Mouse (Mus musculus): Measurements from ENCODE around the gene Gm21954. TPM values are rescaled to one million over a fixed set of nuclear protein-coding genes. Genes with fewer than 3 reads are reported as not detected.

The Gm21954 gene
- total and polyA plus RNA-seq, 3 experiments: not detected

- Histone ChIP-seq H3K36me3 (replicated peaks in 1 of 2; ENCODE audit: control insufficient read depth in 1 of 2, insufficient read depth in 1 of 2, low read length in 1 of 2) (no peaks in the 10 kb centered on the region), H3K79me2 (replicated peaks; ENCODE audit: control insufficient read depth, extremely low read depth, insufficient read depth, poor library complexity, severe bottlenecking) (no peaks in the 10 kb centered on the region), H3K4me3 (replicated peaks in 1 of 3; ENCODE audit: low read depth in 2 of 3, low read length in 2 of 3, poor library complexity in 1 of 3) (no peak overlapping the region), H3K27me3 (replicated peaks) (no peaks in the 10 kb centered on the region), H3K9me3 (replicated peaks; ENCODE audit: low read length) (peaks cover 78% of the 10 kb centered on the region), H3K9ac (ENCODE audit: insufficient read depth, low read depth) (no peak overlapping the region), H3K4me2 (ENCODE audit: insufficient read depth, low read depth, poor library complexity, severe bottlenecking) (no peak overlapping the region), H3K4me1 (ENCODE audit: control insufficient read depth in 1 of 2, insufficient read depth in 2 of 2) (no peaks in the 10 kb centered on the region), H3K27ac (ENCODE audit: insufficient read depth, low read depth) (no peak overlapping the region)
- DNase-seq (ENCODE audit: extremely low read depth): no peak
- dilution Hi-C loops (cut with MboI; ENCODE audit: extremely low pct_ligation_motif_present, extremely low pct_unique_long_range_greater_than_20kb, low sequenced_read_pairs) (no loop called here), in situ Hi-C loops (cut with MboI; ENCODE audit: low pct_ligation_motif_present, low pct_unique_long_range_greater_than_20kb, low sequenced_read_pairs) (no loop called here)
- TF ChIP-seq CHD2 (IDR thresholded peaks at IDR 0.05; ENCODE audit: low read length): no peak
- TF ChIP-seq NELFE (IDR thresholded peaks at IDR 0.05; ENCODE audit: low read depth, low read length): no peak
- TF ChIP-seq MAFK (IDR thresholded peaks at IDR 0.05; ENCODE audit: insufficient replicate concordance, low read length): no peak
- TF ChIP-seq ZC3H11A (IDR thresholded peaks at IDR 0.05; ENCODE audit: low read depth, low read length): no peak
- TF ChIP-seq POLR2A (IDR thresholded peaks at IDR 0.05; ENCODE audit: low read depth, low read length): no peak
- no peak for TF ChIP-seq SMC3 (IDR thresholded peaks at IDR 0.05; ENCODE audit: low read depth, low read length)
- TF ChIP-seq GABPA (IDR thresholded peaks at IDR 0.05; ENCODE audit: insufficient replicate concordance, low read depth, low read length): no peak
- TF ChIP-seq IRF4 (IDR thresholded peaks at IDR 0.05; ENCODE audit: low read depth, low read length): no peak
- no peak for TF ChIP-seq RAD21 (IDR thresholded peaks at IDR 0.05; ENCODE audit: low read depth, low read length)
- no peak for TF ChIP-seq MXI1 (IDR thresholded peaks at IDR 0.05; ENCODE audit: low read depth, low read length)
- TF ChIP-seq MEF2A (IDR thresholded peaks at IDR 0.05; ENCODE audit: borderline replicate concordance, low read depth, low read length): no peak
- no peak for TF ChIP-seq BHLHE40 (IDR thresholded peaks at IDR 0.05; ENCODE audit: low read depth, low read length)
- TF ChIP-seq KAT2A (IDR thresholded peaks at IDR 0.05; ENCODE audit: insufficient replicate concordance, low read length): no peak
- TF ChIP-seq ELF1 (IDR thresholded peaks at IDR 0.05; ENCODE audit: low read depth, low read length): no peak
- TF ChIP-seq MYC (IDR thresholded peaks at IDR 0.05; ENCODE audit: low read depth, low read length): no peak
These were observed 38.2 kb upstream of the Gm21954 start for GRCm38 (mm10) chr3:55510198-55510597.

- Histone ChIP-seq H3K79me2 (replicated peaks; ENCODE audit: control insufficient read depth, extremely low read depth, insufficient read depth, poor library complexity, severe bottlenecking) (no peaks in the 10 kb centered on the region), H3K36me3 (replicated peaks in 1 of 2; ENCODE audit: control insufficient read depth in 1 of 2, insufficient read depth in 1 of 2, low read length in 1 of 2) (no peaks in the 10 kb centered on the region), H3K27ac (ENCODE audit: insufficient read depth, low read depth) (no peak overlapping the region), H3K9me3 (replicated peaks; ENCODE audit: low read length) (peaks cover 52% of the 10 kb centered on the region), H3K4me3 (replicated peaks in 1 of 3; ENCODE audit: low read depth in 2 of 3, low read length in 2 of 3, poor library complexity in 1 of 3) (no peak overlapping the region), H3K9ac (ENCODE audit: insufficient read depth, low read depth) (no peak overlapping the region), H3K4me1 (ENCODE audit: control insufficient read depth in 1 of 2, insufficient read depth in 2 of 2) (no peaks in the 10 kb centered on the region), H3K27me3 (replicated peaks) (no peaks in the 10 kb centered on the region), H3K4me2 (ENCODE audit: insufficient read depth, low read depth, poor library complexity, severe bottlenecking) (no peak overlapping the region)
- dilution Hi-C loops (cut with MboI; ENCODE audit: extremely low pct_ligation_motif_present, extremely low pct_unique_long_range_greater_than_20kb, low sequenced_read_pairs): no loop called here
- TF ChIP-seq MAX (IDR thresholded peaks at IDR 0.05; ENCODE audit: low read length) (no peak), GABPA (IDR thresholded peaks at IDR 0.05; ENCODE audit: insufficient replicate concordance, low read depth, low read length) (no peak), NELFE (IDR thresholded peaks at IDR 0.05; ENCODE audit: low read depth, low read length) (no peak), PAX5 (IDR thresholded peaks at IDR 0.05; ENCODE audit: low read length) (no peak), MAFK (IDR thresholded peaks at IDR 0.05; ENCODE audit: insufficient replicate concordance, low read length) (no peak), MYC (IDR thresholded peaks at IDR 0.05; ENCODE audit: low read depth, low read length) (no peak), JUN (IDR thresholded peaks at IDR 0.05; ENCODE audit: insufficient read depth, low read depth, low read length) (no peak), TCF12 (IDR thresholded peaks at IDR 0.05; ENCODE audit: low read depth, low read length) (no peak), MAZ (IDR thresholded peaks at IDR 0.05; ENCODE audit: low read depth, low read length) (no peak), UBTF (IDR thresholded peaks at IDR 0.05; ENCODE audit: low read depth, low read length) (no peak), ZMIZ1 (IDR thresholded peaks at IDR 0.05; ENCODE audit: low read depth, low read length) (no peak), JUND (conservative IDR thresholded peaks at IDR 0.05; ENCODE audit: low read depth, low read length) (no peak), CHD1 (IDR thresholded peaks at IDR 0.05; ENCODE audit: low read depth, low read length) (no peak), NRF1 (IDR thresholded peaks at IDR 0.05; ENCODE audit: low read depth, low read length) (no peak), TBP (conservative IDR thresholded peaks at IDR 0.05; ENCODE audit: low read depth, low read length) (no peak), ZC3H11A (IDR thresholded peaks at IDR 0.05; ENCODE audit: low read depth, low read length) (no peak), E2F4 (IDR thresholded peaks at IDR 0.05; ENCODE audit: insufficient replicate concordance, low read depth, low read length) (no peak), MXI1 (IDR thresholded peaks at IDR 0.05; ENCODE audit: low read depth, low read length) (no peak), ELF1 (IDR thresholded peaks at IDR 0.05; ENCODE audit: low read depth, low read length) (no peak)
- in situ Hi-C loops (cut with MboI; ENCODE audit: low pct_ligation_motif_present, low pct_unique_long_range_greater_than_20kb, low sequenced_read_pairs): no loop called here
- no peak for DNase-seq (ENCODE audit: extremely low read depth)
These were observed 27.3 kb upstream of the Gm21954 start for GRCm38 (mm10) chr3:55499298-55499697.
